Mouse (Mus musculus) cerebellum, adult 11 months (tissue): ENCODE data around the gene Rhbdl2.

Experiments
- DNase-seq: peaks from one replicate; pipeline ENCODE4 v3.0.0; 2022

Gene Rhbdl2

DNA sequence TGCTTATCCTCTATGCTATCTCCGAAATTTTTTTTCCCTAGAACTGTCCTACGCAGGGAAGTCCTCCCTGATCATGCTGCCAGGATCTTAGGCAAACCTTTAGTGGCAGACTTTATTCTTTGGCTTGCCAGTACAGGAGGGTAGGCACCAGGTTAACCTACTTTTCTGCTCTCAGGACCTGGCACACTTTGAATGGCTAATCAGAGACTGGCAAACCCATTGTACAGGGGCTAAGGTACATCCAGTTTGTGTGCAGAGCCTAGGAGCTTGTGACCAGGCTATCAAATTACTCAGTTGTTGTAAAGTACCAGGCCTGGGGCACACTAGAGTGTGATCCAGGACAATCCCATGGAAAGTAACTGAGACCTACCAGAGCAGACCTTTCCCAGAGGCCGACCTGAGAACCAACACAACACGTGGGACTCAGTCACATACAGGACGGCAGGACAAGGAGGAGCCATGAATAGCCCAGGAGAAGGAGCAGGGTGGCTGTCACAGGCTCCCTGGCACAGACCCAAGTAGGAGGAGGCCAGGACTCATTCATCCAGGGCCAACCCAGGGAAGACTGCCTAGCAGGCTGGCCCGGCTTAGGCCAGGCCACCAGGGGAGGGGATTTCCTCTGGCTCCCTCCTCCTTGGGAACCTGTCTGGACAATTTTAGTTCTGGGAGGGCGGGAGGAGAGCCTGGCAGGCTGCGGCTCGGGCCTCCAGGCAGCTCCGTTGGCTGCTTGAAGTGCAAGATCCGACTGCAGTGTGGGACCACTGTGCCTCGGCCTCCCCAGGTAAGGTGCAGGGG, at the start of gene Rhbdl2:
Gene Rhbdl2 (plus strand): TSS at position 684 of the 795 bp plus-strand sequence.
- DNase-seq: peak; percentile 34

GRCm38 (mm10) chr4:123738708-123739107, 49.0 kb upstream of the Rhbdl2 start:
- DNase-seq: no peak

- no peak for DNase-seq
Observed at GRCm38 (mm10) chr4:123742891-123743290, 44.8 kb upstream of the Rhbdl2 start.

DNA sequence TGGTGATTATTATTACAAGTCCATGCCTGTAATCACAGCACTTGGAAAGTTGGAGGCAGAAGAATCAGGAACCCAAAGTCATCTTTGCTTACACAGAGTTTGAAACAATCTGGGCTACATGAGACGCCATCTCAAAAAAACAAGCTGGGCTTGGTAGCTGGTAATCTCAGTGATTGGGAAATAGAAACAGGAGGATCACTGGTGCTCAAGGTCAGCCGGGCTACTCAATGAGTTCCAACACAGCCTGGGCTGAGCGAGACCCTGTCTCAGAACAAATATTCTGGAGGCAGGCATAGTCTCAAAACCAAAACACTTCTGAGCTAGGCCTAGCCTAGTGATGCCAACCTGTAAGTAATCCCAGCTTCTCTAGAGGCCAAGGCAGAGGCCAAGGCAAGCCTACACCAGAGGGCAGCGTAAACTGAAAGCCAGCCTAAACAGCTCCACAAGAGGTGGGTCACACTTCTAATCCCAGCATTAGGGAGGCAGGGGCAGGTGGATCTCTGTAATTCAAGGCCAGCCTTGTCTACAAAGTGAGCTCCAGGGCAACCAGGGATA, 42.4 kb upstream of the Rhbdl2 start:
- no peak for DNase-seq

GRCm38 (mm10) chr4:123748726-123749415, 38.8 kb upstream of the Rhbdl2 start:
- no peak for DNase-seq

DNA sequence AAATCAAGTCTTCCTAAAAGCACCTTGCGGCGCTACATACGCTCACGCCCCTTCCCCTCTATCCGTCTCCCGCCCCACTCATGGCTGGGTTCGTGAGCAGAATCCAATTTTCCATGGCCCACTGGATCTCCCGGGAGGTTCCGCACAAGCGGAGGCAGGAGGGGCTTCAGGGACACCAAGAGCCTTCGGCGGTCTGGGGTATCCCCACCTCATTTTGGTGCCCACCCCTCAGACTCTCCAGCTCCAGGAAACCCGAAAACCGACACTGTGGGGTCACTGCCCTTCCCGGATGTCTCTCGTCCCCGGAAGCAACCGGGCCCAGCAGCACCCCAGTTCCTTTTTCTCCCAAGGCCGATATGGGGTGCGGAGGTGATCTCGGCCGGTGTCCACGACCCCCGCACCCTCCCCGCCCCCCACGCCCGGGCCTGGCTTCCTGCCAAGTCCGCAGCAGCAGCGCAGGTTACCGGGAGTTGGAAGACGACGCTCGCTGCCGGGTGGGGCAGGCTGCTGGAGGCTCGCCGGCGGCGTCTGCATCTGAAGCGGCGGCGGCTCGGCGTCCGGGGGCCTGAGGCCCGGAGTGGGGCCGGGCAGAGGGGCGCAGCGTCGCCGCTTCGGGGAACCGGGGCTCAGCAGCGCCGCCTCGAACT, 38.1 kb upstream of the Rhbdl2 start:
- DNase-seq: no peak

GRCm38 (mm10) chr4:123750152-123750651, 37.5 kb upstream of the Rhbdl2 start, which contains the start of gene Akirin1:
Akirin1 (minus strand) TSS chr4:123750345.
- peak; percentile 99 for DNase-seq

DNA sequence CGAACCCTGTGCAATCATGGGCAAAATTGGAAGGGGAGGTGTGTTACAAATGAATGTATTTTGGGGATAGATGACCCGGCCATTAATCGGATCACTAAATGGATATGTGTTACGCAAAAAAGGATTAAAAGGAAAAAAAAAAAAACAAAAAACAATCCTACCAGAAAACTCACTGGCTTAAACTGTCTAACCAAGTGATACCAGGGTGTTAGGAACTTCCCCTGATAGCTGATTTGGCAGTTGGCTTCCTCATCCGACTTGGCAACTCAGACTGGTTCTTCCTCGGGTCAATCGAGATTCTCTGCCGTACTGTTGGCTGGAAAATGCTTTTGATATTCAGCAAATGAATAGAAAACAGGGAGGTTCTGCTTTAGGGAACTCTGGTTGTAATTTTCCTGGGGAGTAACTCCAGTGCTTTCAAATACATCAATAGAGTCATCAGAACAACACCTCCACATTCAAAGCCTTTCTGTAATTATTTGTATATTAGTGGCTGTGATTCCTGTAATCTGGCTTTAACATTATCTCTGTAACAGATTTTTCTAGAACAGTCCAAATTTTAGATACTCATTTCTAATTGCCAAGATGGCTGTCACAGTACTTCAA, 36.9 kb upstream of the Rhbdl2 start:
- no peak for DNase-seq

- no peak for DNase-seq
Observed at GRCm38 (mm10) chr4:123758306-123758705, 29.4 kb upstream of the Rhbdl2 start.

- no peak for DNase-seq
Observed at GRCm38 (mm10) chr4:123765071-123765470, 22.6 kb upstream of the Rhbdl2 start.

- DNase-seq: no peak
Observed at GRCm38 (mm10) chr4:123767807-123768206, 19.9 kb upstream of the Rhbdl2 start.

GRCm38 (mm10) chr4:123768234-123768633, 19.4 kb upstream of the Rhbdl2 start:
- no peak for DNase-seq

DNA sequence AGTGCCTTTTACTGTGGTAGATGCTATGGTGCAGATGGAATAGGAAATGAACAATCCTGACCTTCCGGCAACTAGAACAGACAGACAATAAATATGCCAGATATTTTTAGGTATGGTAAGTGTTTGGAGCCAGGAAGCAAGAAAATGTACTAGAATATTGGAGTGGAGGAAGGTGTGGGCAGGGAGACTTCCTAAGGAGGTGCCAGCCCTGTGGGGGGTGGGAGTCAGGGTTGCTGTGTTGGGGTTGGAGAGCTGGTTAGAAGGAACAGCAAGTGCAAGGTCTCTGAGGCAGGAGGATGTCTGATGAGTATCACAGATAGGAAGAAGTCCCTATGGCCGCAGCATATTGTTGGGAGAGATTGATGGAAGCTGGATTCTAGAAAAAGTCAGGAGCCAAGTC, 5.0 kb downstream of the Rhbdl2 start:
- no peak for DNase-seq

DNA sequence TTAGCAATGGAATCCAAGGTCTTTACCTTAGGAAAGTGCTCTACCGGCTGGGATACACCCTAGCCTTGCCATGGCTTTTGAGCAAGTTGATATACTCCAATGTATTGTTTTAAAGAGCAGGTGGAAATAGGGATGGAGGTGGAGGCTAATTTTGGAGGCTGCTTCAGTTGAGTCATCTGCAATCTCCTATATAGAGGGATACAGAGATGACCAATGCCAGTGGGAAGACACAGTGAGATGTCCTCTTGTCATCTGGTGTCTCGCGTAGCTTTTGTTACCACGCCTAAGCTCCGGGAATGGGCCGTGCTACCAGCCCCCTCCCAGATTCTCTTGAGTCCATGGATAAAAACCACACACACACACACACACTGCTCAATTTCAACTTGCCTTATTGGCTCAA, 5.5 kb downstream of the Rhbdl2 start:
- no peak for DNase-seq

- DNase-seq: no peak
Observed at GRCm38 (mm10) chr4:123795057-123795456, 7.4 kb downstream of the Rhbdl2 start.

GRCm38 (mm10) chr4:123797403-123797802, 9.7 kb downstream of the Rhbdl2 start:
- no peak for DNase-seq

- peak; percentile 8 for DNase-seq
Observed at GRCm38 (mm10) chr4:123797856-123798255, 10.2 kb downstream of the Rhbdl2 start.

GRCm38 (mm10) chr4:123803642-123804041, 16.0 kb downstream of the Rhbdl2 start:
- DNase-seq: no peak

GRCm38 (mm10) chr4:123808304-123808703, 20.6 kb downstream of the Rhbdl2 start:
- no peak for DNase-seq

- no peak for DNase-seq
Observed at GRCm38 (mm10) chr4:123810475-123811295, 23.0 kb downstream of the Rhbdl2 start.

- no peak for DNase-seq
Observed at GRCm38 (mm10) chr4:123812525-123812924, 24.9 kb downstream of the Rhbdl2 start.

DNA sequence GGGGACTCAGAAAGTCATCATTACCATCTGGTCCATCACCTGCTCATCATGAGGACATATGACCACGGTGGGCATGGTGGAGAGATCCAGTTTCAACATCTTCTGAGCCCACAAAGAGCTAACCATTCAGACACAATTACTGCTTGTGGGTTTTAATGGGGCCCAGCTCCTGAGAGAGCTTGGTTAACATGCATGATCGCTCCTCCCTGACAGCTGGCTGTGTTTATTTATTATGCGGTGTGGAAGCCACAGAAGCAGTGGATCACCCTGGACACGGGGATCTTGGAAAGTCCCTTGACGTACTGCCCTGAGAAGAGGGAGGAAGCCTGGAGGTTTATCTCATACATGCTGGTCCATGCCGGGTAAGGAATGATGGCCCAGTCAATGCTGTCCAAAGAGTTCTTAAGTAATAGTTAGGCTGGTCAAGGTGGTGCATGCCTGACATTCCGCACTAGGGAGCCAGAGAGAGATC, 26.4 kb downstream of the Rhbdl2 start:
- no peak for DNase-seq
